Mouse (Mus musculus) testis, adult 2 months (tissue): Measurements from ENCODE around the gene Fam69a.

Experiments used
- CTCF ChIP-seq: fragments of 200-500 bp; IDR thresholded peaks from 2 replicates; pipeline ENCODE4 v1.5.1; 2012; ENCODE audit warnings: low read depth, mild to moderate bottlenecking, inconsistent platforms, low read length, moderate library complexity; ENCODE audit not compliant: control insufficient read depth, insufficient read depth, insufficient replicate concordance
- POLR2A ChIP-seq: fragments of 200-500 bp; IDR thresholded peaks from 2 replicates; pipeline ENCODE4 v1.6.1; 2012; ENCODE audit warnings: low read depth, mild to moderate bottlenecking, inconsistent platforms, low read length, moderate library complexity; ENCODE audit not compliant: control insufficient read depth

DNA sequence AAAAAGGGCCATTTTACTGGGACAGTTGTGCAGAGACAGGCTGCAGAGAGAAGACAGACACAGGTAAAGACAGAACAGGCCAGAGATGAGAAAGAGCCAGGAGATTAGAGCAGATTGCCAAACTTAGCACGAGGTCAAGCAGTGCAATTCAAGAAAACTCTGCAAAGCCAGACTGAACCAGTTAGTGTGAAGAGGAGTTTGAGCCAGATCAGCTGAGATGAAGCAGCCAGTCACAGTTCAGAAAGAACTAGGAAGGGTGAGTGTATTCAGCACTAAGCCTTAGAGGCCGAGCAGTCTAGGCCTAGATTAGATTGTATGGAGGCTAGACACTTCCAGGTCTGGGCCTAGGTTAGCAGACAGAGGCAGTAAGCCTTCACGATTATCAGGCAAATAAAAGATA, 47.2 kb downstream of the Fam69a start:
- TF ChIP-seq CTCF (no peak), POLR2A (no peak)
